Mouse (Mus musculus): ENCODE results near the gene Sdc3.
A peak's percentile ranks its signal among the peaks of the same experiment; 100 is the strongest.

The Sdc3 gene

GRCm38 (mm10) chr4:130795970-130796369 lies 3.6 kb downstream of the Sdc3 start:
- DNase-seq: no peak

- DNase-seq: no peak
Measured at GRCm38 (mm10) chr4:130797201-130798051, 5.1 kb downstream of the Sdc3 start.

- no peak for DNase-seq
Measured at GRCm38 (mm10) chr4:130798416-130798815, 6.1 kb downstream of the Sdc3 start.

- peak in 1 of 2 experiments; percentile 50 for DNase-seq
Measured at GRCm38 (mm10) chr4:130799118-130799517, 6.8 kb downstream of the Sdc3 start.

- no peak for DNase-seq
Measured at GRCm38 (mm10) chr4:130799582-130799981, 7.2 kb downstream of the Sdc3 start.

GRCm38 (mm10) chr4:130800147-130800546 lies 7.8 kb downstream of the Sdc3 start:
- DNase-seq: no peak

- DNase-seq: no peak
Measured at GRCm38 (mm10) chr4:130801198-130801597, 8.9 kb downstream of the Sdc3 start.

GRCm38 (mm10) chr4:130801624-130802329 lies 9.4 kb downstream of the Sdc3 start:
- no peak for DNase-seq

- DNase-seq: no peak
Measured at GRCm38 (mm10) chr4:130803591-130803990, 11.3 kb downstream of the Sdc3 start.

- no peak for DNase-seq
Measured at GRCm38 (mm10) chr4:130804292-130804691, 12.0 kb downstream of the Sdc3 start.

- peak; percentile 84 to 91 for DNase-seq
Measured at GRCm38 (mm10) chr4:130804771-130805361, 12.5 kb downstream of the Sdc3 start.

GRCm38 (mm10) chr4:130805746-130806145 lies 13.4 kb downstream of the Sdc3 start:
- peak in 1 of 2 experiments; percentile 41 for DNase-seq

- peak in 1 of 2 experiments; percentile 42 for DNase-seq
Measured at GRCm38 (mm10) chr4:130806746-130807145, 14.4 kb downstream of the Sdc3 start.

- no peak for DNase-seq
Measured at GRCm38 (mm10) chr4:130809784-130810183, 17.4 kb downstream of the Sdc3 start.

GRCm38 (mm10) chr4:130810845-130811244 lies 18.5 kb downstream of the Sdc3 start:
- no peak for DNase-seq

GRCm38 (mm10) chr4:130811385-130811784 lies 19.0 kb downstream of the Sdc3 start:
- DNase-seq: no peak

- no peak for DNase-seq
Measured at GRCm38 (mm10) chr4:130813958-130814357, 21.6 kb downstream of the Sdc3 start.

- no peak for DNase-seq
Measured at GRCm38 (mm10) chr4:130814742-130815330, 22.5 kb downstream of the Sdc3 start.

GRCm38 (mm10) chr4:130815860-130816259 lies 23.5 kb downstream of the Sdc3 start:
- DNase-seq: no peak

GRCm38 (mm10) chr4:130819806-130820205 lies 27.5 kb downstream of the Sdc3 start:
- DNase-seq: no peak

- DNase-seq: no peak
Measured at GRCm38 (mm10) chr4:130820594-130821255, 28.4 kb downstream of the Sdc3 start.

GRCm38 (mm10) chr4:130828851-130829673 lies 36.7 kb downstream of the Sdc3 start:
- no peak for DNase-seq
